Mouse (Mus musculus): ENCODE measurements around the gene Adamtsl3. TPM values are rescaled to one million over a fixed set of nuclear protein-coding genes. Genes with fewer than 3 reads are reported as not detected.

The Adamtsl3 gene
- polyA plus RNA-seq, 1 experiment from 2014 or later = 0.09 TPM

DNA sequence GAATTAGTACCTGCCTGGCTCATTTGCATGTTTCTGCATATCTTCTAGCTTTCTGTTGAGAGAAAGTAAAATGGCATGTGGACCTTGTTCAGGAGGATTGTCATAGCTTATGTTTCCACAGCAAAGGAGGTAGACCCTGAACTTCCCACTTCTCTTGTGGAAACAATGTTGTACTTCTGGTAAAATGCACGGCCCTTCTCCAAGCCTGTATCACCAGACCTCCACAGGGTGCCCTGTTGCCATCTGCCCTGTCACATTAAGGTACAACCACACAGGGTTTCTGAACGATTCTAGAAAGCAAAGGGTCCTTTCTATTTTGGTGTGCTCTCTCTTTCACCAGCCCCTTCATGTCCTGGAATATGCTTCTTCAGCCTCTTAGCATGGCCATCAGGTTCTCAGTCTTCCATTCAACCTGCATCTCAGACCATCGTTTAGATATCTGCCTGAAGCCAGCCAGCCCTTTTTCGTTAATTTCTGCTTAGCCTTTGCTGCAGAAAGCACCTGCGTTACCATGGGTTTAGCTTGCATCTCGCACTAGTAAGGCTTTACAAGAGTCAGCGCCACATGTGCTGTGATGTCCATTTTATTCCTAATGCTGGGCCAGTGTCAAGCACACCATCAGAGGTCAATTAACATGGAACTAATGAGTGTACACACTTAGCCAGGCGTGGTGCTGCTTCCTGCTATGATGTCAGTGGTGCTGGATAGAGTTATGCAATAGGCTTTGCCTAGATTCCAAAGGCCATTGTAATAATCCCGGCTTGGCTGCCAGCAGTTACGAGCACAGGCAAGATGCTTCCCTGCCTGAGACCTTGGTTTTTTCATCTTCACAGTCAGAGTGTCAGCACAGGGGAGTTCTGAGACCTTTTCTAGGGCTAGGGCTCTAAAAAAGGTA, 143.6 kb downstream of the Adamtsl3 start:
- no peaks in the 10 kb centered on the region for H3K36me3 ChIP-seq
- H3K27ac ChIP-seq = no peak overlapping the region
- no peak overlapping the region for H3K4me3 ChIP-seq (replicated peaks)
- no peak overlapping the region for H3K9ac ChIP-seq
- H3K4me1 ChIP-seq (replicated peaks) = no peaks in the 10 kb centered on the region
- no peak overlapping the region for H3K4me2 ChIP-seq
- ATAC-seq (ENCODE audit: low read depth) = no peak
- 56% methylated on average over 10 of the region's 10 CpGs for WGBS (ENCODE audit: insufficient replicate concordance)
- H3K9me3 ChIP-seq (replicated peaks) = no peaks in the 10 kb centered on the region
- no peaks in the 10 kb centered on the region for H3K27me3 ChIP-seq
- no peak for DNase-seq

DNA sequence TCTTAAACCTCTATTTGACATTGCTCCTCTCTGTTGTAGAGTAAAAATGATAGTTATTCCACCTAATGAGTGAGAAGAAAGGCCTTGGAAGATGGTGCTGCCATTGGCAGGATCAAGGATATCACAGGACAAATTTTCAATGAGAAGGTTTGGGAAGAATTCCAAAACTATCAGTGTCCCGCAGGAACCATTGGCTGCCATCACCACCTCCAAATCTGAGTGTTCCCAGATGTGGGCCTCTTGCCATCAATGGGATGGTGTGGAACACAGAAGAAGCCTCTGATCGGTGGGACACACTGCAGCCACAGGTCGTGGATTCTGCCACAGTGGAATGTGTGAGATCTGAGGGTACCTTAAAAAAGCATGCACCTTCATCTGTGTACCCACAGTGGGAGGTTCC, 147.9 kb downstream of the Adamtsl3 start:
- no peak for DNase-seq
- no peaks in the 10 kb centered on the region for H3K4me1 ChIP-seq (replicated peaks)
- H3K9me3 ChIP-seq (replicated peaks) = no peaks in the 10 kb centered on the region
- ATAC-seq (ENCODE audit: low read depth) = no peak
- H3K4me3 ChIP-seq (replicated peaks) = no peak overlapping the region
- H3K4me2 ChIP-seq = no peak overlapping the region
- 60% methylated on average over 3 of the region's 3 CpGs for whole genome bisulfite sequencing (ENCODE audit: insufficient replicate concordance)
- no peaks in the 10 kb centered on the region for H3K27me3 ChIP-seq
- no peaks in the 10 kb centered on the region for H3K36me3 ChIP-seq
- no peak overlapping the region for H3K9ac ChIP-seq
- no peak overlapping the region for H3K27ac ChIP-seq

DNA sequence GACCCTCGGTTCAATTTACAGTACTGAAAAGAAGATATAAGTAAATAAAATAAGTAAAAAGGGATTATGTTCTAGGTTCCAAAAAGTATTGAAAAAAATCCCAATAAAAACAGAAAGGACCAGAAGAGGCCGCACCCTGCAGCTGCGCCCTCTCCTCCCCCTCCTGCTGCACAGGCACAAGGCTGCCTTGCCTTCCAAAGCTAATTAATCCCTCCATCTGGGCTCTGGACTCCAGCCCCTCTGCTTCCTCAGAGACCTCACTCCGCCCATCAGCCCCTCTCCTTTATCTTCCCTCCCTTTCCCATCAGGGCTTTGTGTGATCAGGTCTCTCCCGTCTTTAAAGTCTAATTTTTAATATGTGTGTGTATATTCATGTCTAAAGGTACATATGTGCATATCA, 149.3 kb downstream of the Adamtsl3 start:
- Histone ChIP-seq H3K27me3 (no peaks in the 10 kb centered on the region), H3K9ac (no peak overlapping the region), H3K4me1 (replicated peaks) (no peaks in the 10 kb centered on the region), H3K4me2 (no peak overlapping the region), H3K9me3 (replicated peaks) (no peaks in the 10 kb centered on the region), H3K27ac (no peak overlapping the region), H3K36me3 (no peaks in the 10 kb centered on the region), H3K4me3 (replicated peaks) (no peak overlapping the region)
- ATAC-seq (ENCODE audit: low read depth) (no peak), DNase-seq (no peak)
- 58% methylated on average over 5 of the region's 5 CpGs for WGBS (ENCODE audit: insufficient replicate concordance)

DNA sequence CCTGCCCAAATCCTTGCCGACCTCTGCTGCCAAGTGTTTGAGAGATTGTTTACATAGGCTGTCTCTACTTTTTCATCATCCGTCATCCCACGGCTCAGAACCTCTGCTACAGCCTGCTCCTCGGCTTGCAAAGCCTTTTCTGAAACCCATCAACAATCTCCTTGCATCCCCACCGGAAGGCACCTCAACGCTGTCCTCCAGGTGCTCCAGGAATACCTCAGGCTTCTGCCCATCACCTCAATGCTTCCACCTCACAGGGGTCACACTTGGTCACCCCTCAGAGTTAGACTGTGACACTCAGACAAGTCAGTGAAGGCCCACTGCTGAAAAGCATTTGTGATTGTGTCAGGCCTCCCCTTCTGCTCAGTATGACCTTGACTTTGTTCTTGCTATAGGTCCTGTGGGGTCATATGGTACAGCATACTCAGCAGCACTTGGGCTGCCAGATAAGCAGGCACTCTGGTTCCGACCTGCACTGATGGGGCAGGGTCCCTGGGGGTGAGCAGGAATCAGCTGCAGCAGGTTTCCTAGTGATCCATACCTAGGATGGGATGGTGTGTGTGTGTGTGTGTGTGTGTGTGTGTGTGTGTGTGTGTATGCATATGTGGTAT, 150.0 kb downstream of the Adamtsl3 start:
- DNase-seq (no peak), ATAC-seq (ENCODE audit: low read depth) (no peak)
- Histone ChIP-seq H3K27ac (no peak overlapping the region), H3K9me3 (replicated peaks) (no peaks in the 10 kb centered on the region), H3K4me3 (replicated peaks) (no peak overlapping the region), H3K9ac (no peak overlapping the region), H3K27me3 (no peaks in the 10 kb centered on the region), H3K4me1 (replicated peaks) (no peaks in the 10 kb centered on the region), H3K4me2 (no peak overlapping the region), H3K36me3 (no peaks in the 10 kb centered on the region)
- WGBS (ENCODE audit: insufficient replicate concordance) = 49% methylated on average over 7 of the region's 7 CpGs

DNA sequence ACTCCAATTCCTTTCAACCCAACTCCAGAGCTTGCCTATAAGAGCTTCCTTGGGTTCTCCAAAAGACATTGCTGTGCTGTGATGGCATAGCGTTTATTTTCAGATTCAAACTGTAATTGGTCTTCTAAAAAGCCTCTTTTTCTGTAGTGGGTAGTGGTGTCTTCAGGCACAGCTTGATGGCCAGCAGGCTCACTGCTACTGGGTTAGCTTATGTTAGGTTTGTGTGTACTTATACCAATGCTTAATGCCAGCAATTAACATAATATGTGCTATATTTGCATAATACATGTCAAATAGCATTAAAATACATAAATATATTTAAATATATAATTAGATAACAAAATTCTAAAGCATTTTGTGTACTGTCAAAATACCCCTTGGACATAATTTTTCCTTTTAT, 155.5 kb downstream of the Adamtsl3 start:
- H3K36me3 ChIP-seq = no peaks in the 10 kb centered on the region
- H3K9ac ChIP-seq = no peak overlapping the region
- no peak overlapping the region for H3K4me3 ChIP-seq (replicated peaks)
- 62% methylated on average over 1 of the region's 1 CpGs for WGBS (ENCODE audit: insufficient replicate concordance)
- ATAC-seq (ENCODE audit: low read depth) = no peak
- DNase-seq = no peak
- H3K4me2 ChIP-seq = no peak overlapping the region
- H3K27ac ChIP-seq = no peak overlapping the region
- H3K27me3 ChIP-seq = no peaks in the 10 kb centered on the region
- H3K4me1 ChIP-seq (replicated peaks) = no peaks in the 10 kb centered on the region
- H3K9me3 ChIP-seq (replicated peaks) = no peaks in the 10 kb centered on the region

DNA sequence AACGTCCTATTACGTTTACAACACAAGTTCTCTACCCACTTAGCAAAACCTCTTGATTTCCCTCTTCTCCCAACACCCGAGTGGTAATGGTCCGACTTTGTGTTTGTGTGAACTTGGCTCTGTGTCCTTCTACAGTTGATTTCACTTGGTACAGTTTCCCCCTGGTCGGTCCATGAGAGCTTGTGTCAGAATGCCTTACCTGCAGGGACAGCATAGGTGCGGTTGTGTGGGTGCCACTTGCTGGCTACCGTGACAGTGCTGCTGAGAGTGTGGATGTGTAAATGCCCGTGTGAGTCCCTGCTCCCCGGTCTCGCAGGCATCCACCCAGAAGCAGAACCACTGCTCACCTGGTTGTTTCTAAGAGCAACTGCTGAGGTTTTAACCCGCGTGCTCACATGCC, 157.4 kb downstream of the Adamtsl3 start:
- DNase-seq (no peak), ATAC-seq (ENCODE audit: low read depth) (no peak)
- H3K36me3 ChIP-seq = no peaks in the 10 kb centered on the region
- H3K4me2 ChIP-seq = no peak overlapping the region
- no peaks in the 10 kb centered on the region for H3K4me1 ChIP-seq (replicated peaks)
- 72% methylated on average over 12 of the region's 12 CpGs for WGBS (ENCODE audit: insufficient replicate concordance)
- H3K9me3 ChIP-seq (replicated peaks) = no peaks in the 10 kb centered on the region
- no peak overlapping the region for H3K9ac ChIP-seq
- no peak overlapping the region for H3K27ac ChIP-seq
- no peak overlapping the region for H3K4me3 ChIP-seq (replicated peaks)
- H3K27me3 ChIP-seq = no peaks in the 10 kb centered on the region

DNA sequence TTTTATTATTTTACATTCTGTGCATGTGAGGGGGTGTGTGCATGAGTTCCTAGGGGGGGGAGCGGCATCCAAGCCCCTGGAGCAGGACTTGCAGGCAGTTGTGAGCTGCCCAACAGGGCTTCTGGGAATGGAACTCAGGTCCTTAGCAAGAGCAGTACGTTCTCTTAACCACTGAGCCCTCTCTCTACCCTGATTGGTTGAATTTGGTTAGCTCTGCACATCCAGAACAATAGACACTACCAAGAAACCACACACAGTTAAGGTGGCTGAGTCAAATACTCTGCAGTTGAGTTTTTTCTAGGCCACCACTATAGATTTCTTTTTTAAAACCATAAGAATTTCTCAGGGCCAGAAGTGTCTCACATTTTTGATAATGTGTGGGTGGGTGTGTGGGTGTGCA, 158.7 kb downstream of the Adamtsl3 start:
- no peaks in the 10 kb centered on the region for H3K27me3 ChIP-seq
- no peak overlapping the region for H3K9ac ChIP-seq
- 59% methylated on average over 2 of the region's 2 CpGs for WGBS (ENCODE audit: insufficient replicate concordance)
- no peaks in the 10 kb centered on the region for H3K4me1 ChIP-seq (replicated peaks)
- ATAC-seq (ENCODE audit: low read depth) = no peak
- H3K4me3 ChIP-seq (replicated peaks) = no peak overlapping the region
- H3K36me3 ChIP-seq = no peaks in the 10 kb centered on the region
- no peak overlapping the region for H3K27ac ChIP-seq
- no peaks in the 10 kb centered on the region for H3K9me3 ChIP-seq (replicated peaks)
- no peak for DNase-seq
- H3K4me2 ChIP-seq = no peak overlapping the region

DNA sequence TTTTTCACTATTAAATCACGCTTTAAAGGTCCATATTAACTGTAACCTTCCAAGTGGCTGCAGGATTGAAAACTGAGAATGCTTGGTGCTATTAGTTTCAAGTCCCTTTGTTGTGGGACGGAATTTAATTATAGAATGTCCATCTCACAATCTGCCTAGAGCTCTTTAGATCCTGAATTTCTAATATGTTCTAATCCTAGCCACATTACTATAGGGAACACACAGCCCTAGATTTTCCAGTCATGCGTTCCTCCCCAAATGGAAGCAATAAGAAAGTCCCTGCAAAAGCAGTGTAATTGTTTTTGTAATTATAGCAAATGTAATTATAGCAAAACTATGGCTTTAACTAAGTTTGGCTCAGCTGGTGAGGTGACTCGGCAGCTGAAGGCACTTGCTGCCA, 161.6 kb downstream of the Adamtsl3 start:
- DNase-seq = no peak
- no peak overlapping the region for H3K27ac ChIP-seq
- no peaks in the 10 kb centered on the region for H3K27me3 ChIP-seq
- no peaks in the 10 kb centered on the region for H3K4me1 ChIP-seq (replicated peaks)
- no peaks in the 10 kb centered on the region for H3K36me3 ChIP-seq
- no peak overlapping the region for H3K9ac ChIP-seq
- no peak overlapping the region for H3K4me3 ChIP-seq (replicated peaks)
- no peak overlapping the region for H3K4me2 ChIP-seq
- ATAC-seq (ENCODE audit: low read depth) = no peak
- no peaks in the 10 kb centered on the region for H3K9me3 ChIP-seq (replicated peaks)
- WGBS (ENCODE audit: insufficient replicate concordance) = 63% methylated on average over 4 of the region's 4 CpGs

DNA sequence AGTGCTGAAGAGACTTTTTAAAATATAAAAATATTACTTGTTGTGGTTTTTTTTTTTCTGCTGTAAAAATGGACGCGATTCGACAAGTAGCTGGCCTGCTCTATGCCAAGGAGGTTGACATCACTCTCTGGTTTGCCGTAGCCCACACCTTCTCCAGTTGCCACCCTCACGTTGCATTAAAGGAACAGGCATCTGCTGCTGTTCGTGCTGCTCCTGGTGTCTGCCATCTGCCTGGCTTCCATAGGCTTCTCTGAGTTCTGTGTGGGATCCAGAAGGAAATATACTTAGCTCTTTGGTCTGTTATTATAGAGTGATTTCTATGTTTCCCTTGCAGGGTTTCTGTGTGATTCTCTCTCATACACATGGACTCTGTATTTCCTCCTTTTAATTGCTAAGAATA, 165.8 kb downstream of the Adamtsl3 start:
- no peaks in the 10 kb centered on the region for H3K9me3 ChIP-seq (replicated peaks)
- 68% methylated on average over 6 of the region's 6 CpGs for WGBS (ENCODE audit: insufficient replicate concordance)
- no peak for ATAC-seq (ENCODE audit: low read depth)
- H3K4me2 ChIP-seq = no peak overlapping the region
- H3K27ac ChIP-seq = no peak overlapping the region
- no peaks in the 10 kb centered on the region for H3K27me3 ChIP-seq
- no peak for DNase-seq
- H3K9ac ChIP-seq = no peak overlapping the region
- no peaks in the 10 kb centered on the region for H3K36me3 ChIP-seq
- H3K4me3 ChIP-seq (replicated peaks) = no peak overlapping the region
- H3K4me1 ChIP-seq (replicated peaks) = no peaks in the 10 kb centered on the region

DNA sequence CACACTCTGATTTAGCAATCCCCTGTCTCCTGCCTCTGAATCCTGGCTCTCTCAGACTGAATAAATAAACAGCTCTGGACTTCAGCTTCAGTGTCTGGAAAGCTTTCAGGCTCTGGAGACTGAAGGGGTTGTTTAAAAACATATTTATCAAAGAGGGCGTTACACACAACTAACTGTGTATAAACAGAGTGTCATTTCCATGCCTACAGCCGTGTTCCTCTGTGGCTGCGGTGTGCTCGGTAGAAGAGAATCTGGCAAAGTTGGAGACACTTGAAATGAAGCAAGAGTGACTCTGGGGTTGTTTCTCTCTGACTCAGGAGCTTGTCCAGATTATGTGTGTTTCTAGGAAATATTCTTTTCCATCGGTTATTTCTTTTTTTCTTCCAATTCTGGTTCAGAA, 167.0 kb downstream of the Adamtsl3 start:
- DNase-seq = no peak
- H3K4me1 ChIP-seq (replicated peaks) = no peaks in the 10 kb centered on the region
- ATAC-seq (ENCODE audit: low read depth) = no peak

DNA sequence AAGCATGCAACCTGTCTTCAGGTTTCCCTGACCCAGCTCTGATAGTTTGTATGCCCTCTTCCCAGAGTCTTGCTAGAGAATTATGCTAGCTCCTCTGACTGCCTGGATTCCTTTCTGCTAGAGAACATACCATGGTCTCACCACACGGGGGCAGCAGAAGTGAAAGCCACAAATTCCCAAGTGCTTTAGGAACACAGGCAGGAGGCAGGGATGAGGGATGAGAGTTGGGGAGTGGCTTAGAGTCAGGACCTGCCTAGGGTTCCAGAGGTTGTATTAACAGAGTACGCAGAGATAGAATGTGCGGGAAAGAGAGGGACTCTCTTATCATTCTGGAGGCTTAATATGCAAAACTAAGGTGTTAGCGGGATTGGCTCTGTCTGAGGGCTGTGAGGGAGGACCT, 168.6 kb downstream of the Adamtsl3 start:
- WGBS (ENCODE audit: insufficient replicate concordance) = 25% methylated on average over 4 of the region's 4 CpGs
- H3K27me3 ChIP-seq = no peaks in the 10 kb centered on the region
- H3K4me3 ChIP-seq (replicated peaks) = no peak overlapping the region
- H3K36me3 ChIP-seq = no peaks in the 10 kb centered on the region
- ATAC-seq (ENCODE audit: low read depth) (no peak), DNase-seq (no peak)
- no peak overlapping the region for H3K9ac ChIP-seq
- no peak overlapping the region for H3K4me2 ChIP-seq
- H3K27ac ChIP-seq = no peak overlapping the region
- H3K4me1 ChIP-seq (replicated peaks) = no peaks in the 10 kb centered on the region
- no peaks in the 10 kb centered on the region for H3K9me3 ChIP-seq (replicated peaks)

More for the DNA sequence above, 167.0 kb downstream of the Adamtsl3 start:
- Histone ChIP-seq H3K4me3 (replicated peaks) (no peak overlapping the region), H3K27me3 (no peaks in the 10 kb centered on the region), H3K36me3 (no peaks in the 10 kb centered on the region), H3K9ac (no peak overlapping the region), H3K4me2 (no peak overlapping the region), H3K27ac (no peak overlapping the region), H3K9me3 (replicated peaks) (no peaks in the 10 kb centered on the region)
- WGBS (ENCODE audit: insufficient replicate concordance) = 60% methylated on average over 5 of the region's 5 CpGs

DNA sequence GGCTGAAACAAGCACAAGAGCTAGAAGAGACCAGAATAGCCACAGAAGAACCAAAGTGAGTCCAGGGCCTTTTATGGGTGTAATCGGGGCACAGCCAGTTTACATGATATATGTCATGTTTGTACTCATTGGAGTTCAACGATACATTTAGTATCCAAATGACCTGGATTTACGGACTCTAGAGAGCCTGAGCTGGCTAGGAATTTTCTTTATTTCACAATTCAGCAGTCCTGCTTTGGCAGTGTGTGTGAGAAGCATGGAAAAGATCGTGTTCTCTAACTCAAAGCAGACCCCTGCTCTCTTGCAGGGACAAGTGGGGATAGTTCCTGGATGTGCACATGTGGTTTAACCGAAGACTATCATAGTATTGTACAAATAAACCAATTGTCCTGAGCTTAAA, 195.1 kb downstream of the Adamtsl3 start:
- ATAC-seq (ENCODE audit: low read depth) = no peak
- no peak for DNase-seq
- Histone ChIP-seq H3K27me3 (no peaks in the 10 kb centered on the region), H3K4me1 (replicated peaks) (no peaks in the 10 kb centered on the region), H3K4me3 (replicated peaks) (no peak overlapping the region), H3K36me3 (no peaks in the 10 kb centered on the region), H3K9ac (no peak overlapping the region), H3K27ac (no peak overlapping the region), H3K9me3 (replicated peaks) (no peaks in the 10 kb centered on the region), H3K4me2 (no peak overlapping the region)
- 66% methylated on average over 5 of the region's 5 CpGs for WGBS (ENCODE audit: insufficient replicate concordance)
